Mouse (Mus musculus) heart, postnatal 0 days (tissue): ENCODE results near the gene Hrh1. TPM values are rescaled to one million over a fixed set of nuclear protein-coding genes. Genes with fewer than 3 reads are reported as not detected.

ENCODE experiments used
- ATAC-seq: fragments of 200-750 bp; cut with Nextera tagmentation; 2 replicates; pipeline ENCODE4 v1.8.0; 2017; ENCODE audit warnings: low read depth, moderate number of reproducible peaks, moderate library complexity; ENCODE audit not compliant: insufficient read depth
- DNase-seq: peaks from one replicate; pipeline ENCODE4 v3.0.0-alpha.2; 2016; ENCODE audit warnings: low spot score
- H3K27ac ChIP-seq: fragments of 300-500 bp; sonication (generic); 2 replicates; pipeline ENCODE4 v1.5.1; 2014; ENCODE audit warnings: low read depth, mild to moderate bottlenecking
- H3K27me3 ChIP-seq: fragments of 300-500 bp; sonication (generic); 2 replicates; pipeline ENCODE4 v1.6.1; 2014; ENCODE audit warnings: low read length, mixed read lengths; ENCODE audit not compliant: control insufficient read depth, insufficient read depth
- H3K36me3 ChIP-seq: fragments of 300-500 bp; sonication (generic); replicated peaks from 2 replicates; pipeline ENCODE4 v1.6.1; 2014; ENCODE audit warnings: low read length, mixed read lengths; ENCODE audit not compliant: control insufficient read depth, insufficient read depth
- H3K4me1 ChIP-seq: fragments of 300-500 bp; sonication (generic); 2 replicates; pipeline ENCODE4 v1.6.1; 2014; ENCODE audit warnings: antibody characterized with exemption; ENCODE audit not compliant: control insufficient read depth, insufficient read depth
- H3K4me2 ChIP-seq: fragments of 300-500 bp; sonication (generic); 2 replicates; pipeline ENCODE4 v1.6.1; 2014; ENCODE audit warnings: low read depth, mild to moderate bottlenecking, low read length, moderate library complexity
- H3K4me3 ChIP-seq: fragments of 300-500 bp; sonication (generic); 2 replicates; pipeline ENCODE4 v1.5.1; 2014; ENCODE audit warnings: low read depth, low read length
- H3K9ac ChIP-seq: fragments of 300-500 bp; sonication (generic); replicated peaks from 2 replicates; pipeline ENCODE4 v1.6.1; 2014; ENCODE audit warnings: low read depth, low read length, mixed read lengths
- H3K9me3 ChIP-seq: fragments of 300-500 bp; sonication (generic); replicated peaks from 2 replicates; pipeline ENCODE4 v1.6.1; 2016; ENCODE audit warnings: low read length; ENCODE audit not compliant: control insufficient read depth
- CTCF ChIP-seq: IDR thresholded peaks from 2 replicates; pipeline ENCODE4 v1.5.1; 2016; ENCODE audit warnings: antibody characterized with exemption, control low read depth, low read depth
- EP300 ChIP-seq: IDR thresholded peaks from 2 replicates; pipeline ENCODE4 v1.6.1; 2016; ENCODE audit warnings: antibody characterized with exemption, low read depth
- WGBS: fragments of 180-500 bp; shearing (Covaris S2); extraction: QIAGEN DNeasy Blood & Tissue Kit; methylation state at CpG from one replicate; pipeline ENCODE4 v1.1.7; 2014; 5-methylcytosine and 5-hydroxymethylcytosine counted together
- polyA plus RNA-seq: library from polyadenylated mRNA; unstranded; fragments of >200 nt; fragmentation: Nextera tagmentation; extraction: Ambion mirVana; gene quantifications from 2 replicates; pipeline ENCODE4 v1.2.1, GENCODE M21; 2015
- total RNA-seq: library from RNA; depleted of rRNA; stranded (reverse); fragments of >200 nt; gene quantifications from 2 replicates; pipeline ENCODE4 v1.2.3, GENCODE M21; 2014; ENCODE audit warnings: low replicate concordance

Gene Hrh1
- total and polyA plus RNA-seq, 2 experiments from 2014 or later = not detected

GRCm38 (mm10) chr6:114387855-114388254 is 9.9 kb upstream of the Hrh1 start:
- H3K27me3 ChIP-seq = no peaks in the 10 kb centered on the region
- 64% methylated on average over 4 of the region's 4 CpGs for WGBS
- no peak overlapping the region for H3K4me2 ChIP-seq
- H3K9me3 ChIP-seq = no peaks in the 10 kb centered on the region
- TF ChIP-seq CTCF = no peak
- no peak for TF ChIP-seq EP300
- ATAC-seq (no peak), DNase-seq (no peak)
- no peak overlapping the region for H3K27ac ChIP-seq
- H3K4me3 ChIP-seq = no peak overlapping the region
- H3K9ac ChIP-seq = no peak overlapping the region
- H3K4me1 ChIP-seq = peaks cover 8% of the 10 kb centered on the region; the same call in 1 of the 2 replicates
- H3K36me3 ChIP-seq = no peaks in the 10 kb centered on the region

- H3K27me3 ChIP-seq = no peaks in the 10 kb centered on the region
- H3K36me3 ChIP-seq = no peaks in the 10 kb centered on the region
- TF ChIP-seq CTCF = no peak
- no peak for TF ChIP-seq EP300
- no peak overlapping the region for H3K4me2 ChIP-seq
- no peaks in the 10 kb centered on the region for H3K9me3 ChIP-seq
- H3K27ac ChIP-seq = no peak overlapping the region
- DNase-seq (no peak), ATAC-seq (no peak)
- H3K9ac ChIP-seq = no peak overlapping the region
- H3K4me3 ChIP-seq = no peak overlapping the region
- H3K4me1 ChIP-seq = peaks cover 10% of the 10 kb centered on the region; the same call in 1 of the 2 replicates
- 69% methylated on average over 2 of the region's 2 CpGs for WGBS
Observed at GRCm38 (mm10) chr6:114390129-114390528, 7.6 kb upstream of the Hrh1 start.

GRCm38 (mm10) chr6:114394982-114395381 is 2.8 kb upstream of the Hrh1 start:
- ATAC-seq = no peak
- peaks cover 43% of the 10 kb centered on the region for H3K27me3 ChIP-seq
- H3K36me3 ChIP-seq = no peaks in the 10 kb centered on the region
- 3% methylated on average over 4 of the region's 4 CpGs for WGBS
- H3K4me1 ChIP-seq = peaks cover 20% of the 10 kb centered on the region
- no peak for DNase-seq
- TF ChIP-seq CTCF = no peak
- no peak for TF ChIP-seq EP300
- H3K4me2 ChIP-seq = no peak overlapping the region
- H3K9ac ChIP-seq = no peak overlapping the region
- no peak overlapping the region for H3K4me3 ChIP-seq
- no peaks in the 10 kb centered on the region for H3K9me3 ChIP-seq
- no peak overlapping the region for H3K27ac ChIP-seq

- H3K4me1 ChIP-seq = peaks cover 20% of the 10 kb centered on the region
- ATAC-seq (no peak), DNase-seq (no peak)
- no peaks in the 10 kb centered on the region for H3K9me3 ChIP-seq
- H3K27ac ChIP-seq = no peak overlapping the region
- no peak overlapping the region for H3K4me3 ChIP-seq
- H3K9ac ChIP-seq = no peak overlapping the region
- H3K27me3 ChIP-seq = peaks cover 54% of the 10 kb centered on the region
- 59% methylated on average over 4 of the region's 4 CpGs for WGBS
- no peak for TF ChIP-seq EP300
- TF ChIP-seq CTCF = no peak
- no peak overlapping the region for H3K4me2 ChIP-seq
- H3K36me3 ChIP-seq = no peaks in the 10 kb centered on the region
Observed at GRCm38 (mm10) chr6:114396605-114397004, 1.1 kb upstream of the Hrh1 start.

GRCm38 (mm10) chr6:114397280-114397679 is 456 bp upstream of the Hrh1 start:
- TF ChIP-seq EP300 (no peak), CTCF (no peak)
- Histone ChIP-seq H3K27ac (no peak overlapping the region), H3K36me3 (no peaks in the 10 kb centered on the region), H3K9me3 (no peaks in the 10 kb centered on the region), H3K9ac (no peak overlapping the region), H3K4me3 (peak overlapping the region; percentile 52), H3K4me1 (peaks cover 18% of the 10 kb centered on the region), H3K27me3 (peaks cover 54% of the 10 kb centered on the region), H3K4me2 (peak overlapping the region; percentile 69)
- ATAC-seq (no peak), DNase-seq (no peak)
- WGBS = 19% methylated on average over 11 of the region's 11 CpGs

- WGBS = 12% methylated on average over 9 of the region's 9 CpGs
- H3K9ac ChIP-seq = no peak overlapping the region
- peaks cover 60% of the 10 kb centered on the region for H3K27me3 ChIP-seq
- ATAC-seq = no peak
- TF ChIP-seq CTCF (peak; percentile 16; the same call in 1 of the 2 replicates), EP300 (no peak)
- peaks cover 12% of the 10 kb centered on the region for H3K4me1 ChIP-seq
- H3K27ac ChIP-seq = no peak overlapping the region
- DNase-seq = no peak
- no peak overlapping the region for H3K4me2 ChIP-seq
- no peaks in the 10 kb centered on the region for H3K36me3 ChIP-seq
- H3K4me3 ChIP-seq = peak overlapping the region; percentile 52
- no peaks in the 10 kb centered on the region for H3K9me3 ChIP-seq
Observed at GRCm38 (mm10) chr6:114398626-114399025, 890 bp downstream of the Hrh1 start.
